Mouse (Mus musculus) urinary bladder, adult 18-20 months (tissue): ENCODE results near the gene Gm10638.

Source experiments
- DNase-seq, 2 experiments: peaks; one replicate each; pipeline ENCODE4 v3.0.0; 2022; ENCODE audit warnings: low spot score in 2 of 2, mixed read lengths in 2 of 2

The Gm10638 gene

GRCm38 (mm10) chr8:86745221-86745934 lies at the start of gene Gm10638, which contains the start of gene Siah1a:
TSS of gene Gm10638 (plus strand) at chr8:86745699.
TSS of gene Siah1a (minus strand) at chr8:86745934.
- DNase-seq: peak; percentile 63 to 78

- DNase-seq: no peak
These were observed 49.8 kb upstream of the Gm10638 start for GRCm38 (mm10) chr8:86695703-86696102.

- DNase-seq: no peak
These were observed 46.6 kb upstream of the Gm10638 start for GRCm38 (mm10) chr8:86698811-86699421.

- DNase-seq: no peak
These were observed 46.0 kb upstream of the Gm10638 start for GRCm38 (mm10) chr8:86699471-86699870.

- no peak for DNase-seq
These were observed 43.0 kb upstream of the Gm10638 start for GRCm38 (mm10) chr8:86702453-86702852.

GRCm38 (mm10) chr8:86705317-86705716 lies 40.2 kb upstream of the Gm10638 start:
- no peak for DNase-seq

- DNase-seq: no peak
These were observed 38.7 kb upstream of the Gm10638 start for GRCm38 (mm10) chr8:86706756-86707155.

GRCm38 (mm10) chr8:86707873-86708272 lies 37.6 kb upstream of the Gm10638 start:
- DNase-seq: no peak

GRCm38 (mm10) chr8:86712594-86712993 lies 32.9 kb upstream of the Gm10638 start:
- DNase-seq: no peak

GRCm38 (mm10) chr8:86713407-86714188 lies 31.9 kb upstream of the Gm10638 start:
- no peak for DNase-seq

- no peak for DNase-seq
These were observed 27.0 kb upstream of the Gm10638 start for GRCm38 (mm10) chr8:86718332-86718994.

- DNase-seq: no peak
These were observed 26.1 kb upstream of the Gm10638 start for GRCm38 (mm10) chr8:86719368-86719767.

GRCm38 (mm10) chr8:86720756-86721459 lies 24.6 kb upstream of the Gm10638 start:
- no peak for DNase-seq

GRCm38 (mm10) chr8:86721490-86721889 lies 24.0 kb upstream of the Gm10638 start:
- no peak for DNase-seq

- no peak for DNase-seq
These were observed 18.5 kb upstream of the Gm10638 start for GRCm38 (mm10) chr8:86726959-86727358.

- DNase-seq: no peak
These were observed 17.1 kb upstream of the Gm10638 start for GRCm38 (mm10) chr8:86728224-86728950.

GRCm38 (mm10) chr8:86730303-86730702 lies 15.2 kb upstream of the Gm10638 start:
- no peak for DNase-seq

GRCm38 (mm10) chr8:86730860-86731259 lies 14.6 kb upstream of the Gm10638 start:
- no peak for DNase-seq

GRCm38 (mm10) chr8:86734171-86734570 lies 11.3 kb upstream of the Gm10638 start:
- DNase-seq: no peak

GRCm38 (mm10) chr8:86734954-86735353 lies 10.5 kb upstream of the Gm10638 start:
- DNase-seq: no peak
